Mouse (Mus musculus) c-Kit-negative CD71-positive TER-119-positive erythroid progenitor cells, embryonic 14.5 days (primary cell): ENCODE measurements at regions not wholly inside any gene's neighbourhood (a gene's known extent, or its start where the extent isn't known, plus 50 kb on each side); places are given as distances from the start of the nearest gene placed in this dataset.

Experiments used
- DNase-seq: peaks from one replicate; pipeline ENCODE4 v3.0.0-alpha.2; 2013; ENCODE audit warnings: low read depth, low spot score

- no peak for DNase-seq
These were observed 78.6 kb downstream of the A830031A19Rik start for GRCm38 (mm10) chr11:23996250-23996649.

GRCm38 (mm10) chr11:23994160-23994559 lies 80.7 kb downstream of the A830031A19Rik start:
- no peak for DNase-seq

- no peak for DNase-seq
These were observed 87.1 kb downstream of the A830031A19Rik start for GRCm38 (mm10) chr11:23987532-23988450.

- DNase-seq = no peak
These were observed 89.6 kb downstream of the A830031A19Rik start for GRCm38 (mm10) chr11:23985231-23985630.

- DNase-seq = peak; percentile 17
These were observed 84.3 kb upstream of the Papolg start for GRCm38 (mm10) chr11:23979332-23979731.

- DNase-seq = no peak
These were observed 83.2 kb upstream of the Papolg start for GRCm38 (mm10) chr11:23978300-23978699.

- no peak for DNase-seq
These were observed 82.0 kb upstream of the Papolg start for GRCm38 (mm10) chr11:23977096-23977495.

- DNase-seq = peak; percentile 3
These were observed 59.3 kb upstream of the Papolg start for GRCm38 (mm10) chr11:23954323-23954722.

GRCm38 (mm10) chr11:23945966-23946365 lies 50.9 kb upstream of the Papolg start:
- no peak for DNase-seq
